Mouse (Mus musculus) bone marrow, adult 2 months (tissue): ENCODE data around the gene Kcnn1.

ENCODE experiments used
- CTCF ChIP-seq: fragments of 200-500 bp; IDR thresholded peaks from 2 replicates; pipeline ENCODE4 v1.5.1; 2011; ENCODE audit warnings: low read length, control low read depth; ENCODE audit not compliant: control insufficient read depth, insufficient read depth
- POLR2A ChIP-seq: fragments of 200-500 bp; IDR thresholded peaks from 2 replicates; pipeline ENCODE4 v1.6.1; 2011; ENCODE audit warnings: low read depth, mild to moderate bottlenecking, control low read depth, low read length, borderline replicate concordance; ENCODE audit not compliant: control insufficient read depth

DNA sequence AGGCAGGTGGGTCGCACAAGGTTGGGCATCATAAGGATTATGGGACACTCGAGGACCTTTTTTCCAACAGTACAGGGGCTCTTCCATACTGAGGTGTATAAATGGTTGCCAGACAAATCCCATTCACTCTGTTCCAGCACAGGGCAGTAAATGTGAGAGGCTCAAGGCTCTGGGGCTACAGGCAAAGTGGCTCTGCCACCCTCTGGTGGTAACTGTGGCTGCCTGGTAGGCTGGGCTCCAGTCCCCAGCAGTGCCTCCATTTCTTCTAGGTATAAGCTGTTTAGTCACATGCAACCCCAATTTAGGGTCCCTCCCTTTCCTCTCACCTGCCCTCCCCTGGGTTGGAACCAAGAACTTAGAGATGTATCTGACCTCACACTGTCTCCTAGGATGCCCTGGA is 67.7 kb downstream of the Kcnn1 start:
- TF ChIP-seq CTCF = no peak; the same call in 1 of the 2 replicates
- no peak for TF ChIP-seq POLR2A
